Mouse (Mus musculus) E14TG2a.4 (cell line): ENCODE measurements around the gene Prr29.
A peak's percentile ranks its signal among the peaks of the same experiment; 100 is the strongest.

Source experiments
- H3K27me3 ChIP-seq: 2 replicates; pipeline ENCODE4 v1.6.1; 2014; ENCODE audit warnings: low read length, control low read depth; ENCODE audit not compliant: insufficient read depth
- H3K36me3 ChIP-seq: 2 replicates; pipeline ENCODE4 v1.6.1; 2014; ENCODE audit warnings: low read length, control low read depth; ENCODE audit not compliant: insufficient read depth
- H3K4me1 ChIP-seq: replicated peaks from 2 replicates; pipeline ENCODE4 v1.6.1; 2014; ENCODE audit warnings: low read depth, low read length, control low read depth
- H3K4me3 ChIP-seq: replicated peaks from 2 replicates; pipeline ENCODE4 v1.5.1; 2014; ENCODE audit warnings: mild to moderate bottlenecking, low read length
- H3K9me3 ChIP-seq: 2 replicates; pipeline ENCODE4 v1.6.1; 2014; ENCODE audit warnings: low read length, control low read depth
- CTCF ChIP-seq: conservative IDR thresholded peaks from 2 replicates; pipeline ENCODE4 v1.5.1; 2014; ENCODE audit warnings: low read length
- NANOG ChIP-seq: IDR thresholded peaks from 2 replicates; pipeline ENCODE4 v1.6.1; 2014; ENCODE audit warnings: borderline replicate concordance, low read length, mixed read lengths
- POU5F1 ChIP-seq: IDR thresholded peaks from 2 replicates; pipeline ENCODE4 v1.6.1; 2014; ENCODE audit warnings: low read length, borderline replicate concordance

Prr29 gene

GRCm38 (mm10) chr11:106365366-106365765 lies at the start of gene Prr29:
Gene Prr29 (plus strand): TSS chr11:106365472.
- H3K4me3 ChIP-seq: peak within 1 kb of the TSS; percentile 39
- H3K27me3 ChIP-seq: peaks cover 13% of the 10 kb centered on the region
- peaks cover 19% of the 10 kb centered on the region; the same call in 1 of the 2 replicates for H3K4me1 ChIP-seq
- TF ChIP-seq NANOG (no peak), CTCF (no peak), POU5F1 (no peak)
- no peaks in the 10 kb centered on the region for H3K9me3 ChIP-seq
- H3K36me3 ChIP-seq: no peaks in the 10 kb centered on the region

GRCm38 (mm10) chr11:106316416-106316815 lies 48.9 kb upstream of the Prr29 start:
- Histone ChIP-seq H3K4me1 (peaks cover 38% of the 10 kb centered on the region), H3K36me3 (no peaks in the 10 kb centered on the region)
- no peak for TF ChIP-seq CTCF
- no peak for TF ChIP-seq NANOG
- TF ChIP-seq POU5F1: no peak

GRCm38 (mm10) chr11:106317801-106318200 lies 47.5 kb upstream of the Prr29 start:
- H3K4me1 ChIP-seq: peaks cover 37% of the 10 kb centered on the region
- H3K4me3 ChIP-seq: no peak overlapping the region
- H3K27me3 ChIP-seq: peaks cover 49% of the 10 kb centered on the region
- H3K9me3 ChIP-seq: no peaks in the 10 kb centered on the region
- no peaks in the 10 kb centered on the region for H3K36me3 ChIP-seq
- TF ChIP-seq NANOG (no peak), CTCF (no peak), POU5F1 (no peak)

More at GRCm38 (mm10) chr11:106316416-106316815, 48.9 kb upstream of the Prr29 start:
- H3K4me3 ChIP-seq: no peak overlapping the region
- H3K9me3 ChIP-seq: no peaks in the 10 kb centered on the region
- peaks cover 44% of the 10 kb centered on the region for H3K27me3 ChIP-seq

- H3K9me3 ChIP-seq: no peaks in the 10 kb centered on the region
- no peak overlapping the region; the same call in 1 of the 2 replicates for H3K4me3 ChIP-seq
- no peaks in the 10 kb centered on the region for H3K36me3 ChIP-seq
- TF ChIP-seq CTCF: no peak
- TF ChIP-seq POU5F1: no peak
- no peak for TF ChIP-seq NANOG
- H3K27me3 ChIP-seq: peaks cover 53% of the 10 kb centered on the region
- peaks cover 28% of the 10 kb centered on the region for H3K4me1 ChIP-seq
Observed at GRCm38 (mm10) chr11:106318406-106319366, 46.6 kb upstream of the Prr29 start.

GRCm38 (mm10) chr11:106324858-106325257 lies 40.4 kb upstream of the Prr29 start:
- no peak overlapping the region for H3K4me3 ChIP-seq
- H3K4me1 ChIP-seq: peaks cover 27% of the 10 kb centered on the region
- no peaks in the 10 kb centered on the region for H3K36me3 ChIP-seq
- peaks cover 32% of the 10 kb centered on the region for H3K27me3 ChIP-seq
- no peaks in the 10 kb centered on the region for H3K9me3 ChIP-seq
- no peak for TF ChIP-seq NANOG
- no peak for TF ChIP-seq POU5F1
- TF ChIP-seq CTCF: no peak

GRCm38 (mm10) chr11:106325566-106326206 lies 39.6 kb upstream of the Prr29 start:
- Histone ChIP-seq H3K27me3 (peaks cover 28% of the 10 kb centered on the region), H3K9me3 (no peaks in the 10 kb centered on the region), H3K4me3 (no peak overlapping the region), H3K36me3 (no peaks in the 10 kb centered on the region), H3K4me1 (peaks cover 25% of the 10 kb centered on the region)
- no peak for TF ChIP-seq POU5F1
- TF ChIP-seq NANOG: no peak
- peak; percentile 47 for TF ChIP-seq CTCF

- Histone ChIP-seq H3K9me3 (no peaks in the 10 kb centered on the region), H3K4me1 (peaks cover 25% of the 10 kb centered on the region), H3K27me3 (peaks cover 27% of the 10 kb centered on the region), H3K4me3 (no peak overlapping the region), H3K36me3 (no peaks in the 10 kb centered on the region)
- TF ChIP-seq NANOG (no peak), CTCF (no peak), POU5F1 (no peak)
Observed at GRCm38 (mm10) chr11:106326475-106326874, 38.8 kb upstream of the Prr29 start.

- no peaks in the 10 kb centered on the region for H3K9me3 ChIP-seq
- peaks cover 26% of the 10 kb centered on the region for H3K27me3 ChIP-seq
- H3K4me1 ChIP-seq: peaks cover 25% of the 10 kb centered on the region
- H3K36me3 ChIP-seq: no peaks in the 10 kb centered on the region
- TF ChIP-seq NANOG (no peak), CTCF (no peak), POU5F1 (no peak)
- H3K4me3 ChIP-seq: no peak overlapping the region
Observed at GRCm38 (mm10) chr11:106328521-106328920, 36.8 kb upstream of the Prr29 start.
